Mouse (Mus musculus): Measurements from ENCODE around the gene Elf2.

GRCm38 (mm10) chr3:51251057-51251456, 89.4 kb downstream of the Elf2 start:
- no peak for TF ChIP-seq CTCF (IDR thresholded peaks at IDR 0.05; ENCODE audit: low read depth)
- no peak for TF ChIP-seq EP300 (IDR thresholded peaks at IDR 0.05; ENCODE audit: low read depth)
